Mouse (Mus musculus): ENCODE results near the gene Emp2. TPM values are rescaled to one million over a fixed set of nuclear protein-coding genes. Genes with fewer than 3 reads are reported as not detected.

Gene Emp2
- total and polyA plus RNA-seq, 3 experiments = 0.09 TPM; not detected in 2

- no peak for DNase-seq (ENCODE audit: extremely low read depth)
- TF ChIP-seq HCFC1 (IDR thresholded peaks at IDR 0.05; ENCODE audit: low read depth, low read length) = no peak
- TF ChIP-seq MYC (IDR thresholded peaks at IDR 0.05; ENCODE audit: low read depth, low read length) = no peak
- no peak for TF ChIP-seq EP300 (IDR thresholded peaks at IDR 0.05; ENCODE audit: low read length)
- TF ChIP-seq TCF12 (IDR thresholded peaks at IDR 0.05; ENCODE audit: low read depth, low read length) = no peak
- TF ChIP-seq TBP (conservative IDR thresholded peaks at IDR 0.05; ENCODE audit: low read depth, low read length) = no peak
- no peak for TF ChIP-seq RCOR1 (conservative IDR thresholded peaks at IDR 0.05; ENCODE audit: low read depth, low read length)
- no peak for TF ChIP-seq USF2 (conservative IDR thresholded peaks at IDR 0.05; ENCODE audit: low read depth, low read length)
- no peak for TF ChIP-seq CTCF (conservative IDR thresholded peaks at IDR 0.05 in 1 of 2, IDR thresholded peaks at IDR 0.05 in 1 of 2; ENCODE audit: low read depth in 2 of 2, low read length in 2 of 2)
- TF ChIP-seq USF1 (IDR thresholded peaks at IDR 0.05; ENCODE audit: low read depth, low read length) = no peak
- no peak for TF ChIP-seq NRF1 (IDR thresholded peaks at IDR 0.05; ENCODE audit: low read depth, low read length)
- TF ChIP-seq ZC3H11A (IDR thresholded peaks at IDR 0.05; ENCODE audit: low read depth, low read length) = no peak
- no peak for TF ChIP-seq NELFE (IDR thresholded peaks at IDR 0.05; ENCODE audit: low read depth, low read length)
- TF ChIP-seq IRF4 (IDR thresholded peaks at IDR 0.05; ENCODE audit: low read depth, low read length) = no peak
- no peak for TF ChIP-seq JUN (IDR thresholded peaks at IDR 0.05; ENCODE audit: insufficient read depth, low read depth, low read length)
- no peak for TF ChIP-seq POLR2A (IDR thresholded peaks at IDR 0.05; ENCODE audit: low read depth, low read length)
- TF ChIP-seq UBTF (IDR thresholded peaks at IDR 0.05; ENCODE audit: low read depth, low read length) = no peak
- TF ChIP-seq CHD2 (IDR thresholded peaks at IDR 0.05; ENCODE audit: low read length) = no peak
- no peak for TF ChIP-seq JUND (conservative IDR thresholded peaks at IDR 0.05; ENCODE audit: low read depth, low read length)
- Histone ChIP-seq H3K36me3 (replicated peaks in 1 of 2; ENCODE audit: control insufficient read depth in 1 of 2, insufficient read depth in 1 of 2, low read length in 1 of 2) (no peaks in the 10 kb centered on the region), H3K27me3 (replicated peaks) (peaks cover 10% of the 10 kb centered on the region), H3K4me2 (ENCODE audit: insufficient read depth, low read depth, poor library complexity, severe bottlenecking) (no peak overlapping the region), H3K4me1 (ENCODE audit: control insufficient read depth in 1 of 2, insufficient read depth in 2 of 2) (no peaks in the 10 kb centered on the region), H3K27ac (ENCODE audit: insufficient read depth, low read depth) (no peak overlapping the region), H3K4me3 (replicated peaks in 1 of 3; ENCODE audit: low read depth in 2 of 3, low read length in 2 of 3, poor library complexity in 1 of 3) (no peak overlapping the region), H3K9me3 (replicated peaks; ENCODE audit: low read length) (peaks cover 7% of the 10 kb centered on the region), H3K79me2 (replicated peaks; ENCODE audit: control insufficient read depth, extremely low read depth, insufficient read depth, poor library complexity, severe bottlenecking) (no peaks in the 10 kb centered on the region), H3K9ac (ENCODE audit: insufficient read depth, low read depth) (no peak overlapping the region)
- in situ Hi-C loops (cut with MboI; ENCODE audit: low pct_ligation_motif_present, low pct_unique_long_range_greater_than_20kb, low sequenced_read_pairs) (no loop called here), dilution Hi-C loops (cut with MboI; ENCODE audit: extremely low pct_ligation_motif_present, extremely low pct_unique_long_range_greater_than_20kb, low sequenced_read_pairs) (no loop called here)
Measured at GRCm38 (mm10) chr16:10338601-10339000, 24.8 kb upstream of the Emp2 start.

- no peaks in the 10 kb centered on the region for H3K79me2 ChIP-seq (replicated peaks; ENCODE audit: control insufficient read depth, extremely low read depth, insufficient read depth, poor library complexity, severe bottlenecking)
- H3K9ac ChIP-seq (ENCODE audit: insufficient read depth, low read depth) = no peak overlapping the region
- TF ChIP-seq ZKSCAN1 (IDR thresholded peaks at IDR 0.05; ENCODE audit: borderline replicate concordance, low read depth, low read length) = peak; percentile 65
- TF ChIP-seq TBP (conservative IDR thresholded peaks at IDR 0.05; ENCODE audit: low read depth, low read length) = no peak
- H3K36me3 ChIP-seq (replicated peaks in 1 of 2; ENCODE audit: control insufficient read depth in 1 of 2, insufficient read depth in 1 of 2, low read length in 1 of 2) = no peaks in the 10 kb centered on the region
- in situ Hi-C loops (cut with MboI; ENCODE audit: low pct_ligation_motif_present, low pct_unique_long_range_greater_than_20kb, low sequenced_read_pairs) = no loop called here
- no peak overlapping the region for H3K27ac ChIP-seq (ENCODE audit: insufficient read depth, low read depth)
- no peak overlapping the region for H3K4me3 ChIP-seq (replicated peaks in 1 of 3; ENCODE audit: low read depth in 2 of 3, low read length in 2 of 3, poor library complexity in 1 of 3)
- DNase-seq (ENCODE audit: extremely low read depth) = no peak
- H3K9me3 ChIP-seq (replicated peaks; ENCODE audit: low read length) = peaks cover 7% of the 10 kb centered on the region
- no peak overlapping the region for H3K4me2 ChIP-seq (ENCODE audit: insufficient read depth, low read depth, poor library complexity, severe bottlenecking)
- dilution Hi-C loops (cut with MboI; ENCODE audit: extremely low pct_ligation_motif_present, extremely low pct_unique_long_range_greater_than_20kb, low sequenced_read_pairs) = no loop called here
- H3K4me1 ChIP-seq (ENCODE audit: control insufficient read depth in 1 of 2, insufficient read depth in 2 of 2) = no peaks in the 10 kb centered on the region
- H3K27me3 ChIP-seq (replicated peaks) = peaks cover 13% of the 10 kb centered on the region
Measured at GRCm38 (mm10) chr16:10337422-10338197, 23.8 kb upstream of the Emp2 start.
